Mouse (Mus musculus): ENCODE data around the gene Capn1. TPM values are rescaled to one million over a fixed set of nuclear protein-coding genes. Genes with fewer than 3 reads are reported as not detected.

Gene Capn1
- total RNA-seq, 2 experiments from 2014 or later = 41.2 to 53.5 TPM

Other genes starting within 250 kb of the Capn1 start
- 28.7 and 43.4 TPM in 2 replicates for gene Scyl1, start 244.5 kb downstream of the Capn1 start, total RNA-seq (2014; fragmentation: Nextera tagmentation)
- gene Scyl1, start 244.5 kb downstream of the Capn1 start, total RNA-seq (2017) = 20.2 and 23.1 TPM in 2 replicates
- gene Frmd8, start 140.6 kb downstream of the Capn1 start, total RNA-seq (2014; fragmentation: Nextera tagmentation) = 12.5 and 14.1 TPM in 2 replicates
- 10.7 and 14.3 TPM in 2 replicates for gene Frmd8, start 140.6 kb downstream of the Capn1 start, total RNA-seq (2017)
- gene Slc25a45, start 138.1 kb downstream of the Capn1 start, total RNA-seq (2014; fragmentation: Nextera tagmentation) = 10.0 and 20.1 TPM in 2 replicates
- 11.7 and 11.9 TPM in 2 replicates for gene Slc25a45, start 138.1 kb downstream of the Capn1 start, total RNA-seq (2017)
- gene Tigd3, start 121.7 kb downstream of the Capn1 start, total RNA-seq (2014; fragmentation: Nextera tagmentation) = 5.3 and 5.9 TPM in 2 replicates
- gene Tigd3, start 121.7 kb downstream of the Capn1 start, total RNA-seq (2017) = 2.2 and 3.1 TPM in 2 replicates
- 91.2 and 95.9 TPM in 2 replicates for gene Dpf2, start 102.9 kb downstream of the Capn1 start, total RNA-seq (2014; fragmentation: Nextera tagmentation)
- gene Dpf2, start 102.9 kb downstream of the Capn1 start, total RNA-seq (2017) = 75.0 and 124 TPM in 2 replicates
- gene Cdc42ep2, start 91.1 kb downstream of the Capn1 start, total RNA-seq (2014; fragmentation: Nextera tagmentation) = 0.77 TPM in 1 of 2 replicates, not detected in the other
- not detected in 2 replicates for gene Cdc42ep2, start 91.1 kb downstream of the Capn1 start, total RNA-seq (2017)
- gene Pola2, start 51.7 kb downstream of the Capn1 start, total RNA-seq (2014; fragmentation: Nextera tagmentation) = 134 and 164 TPM in 2 replicates
- 62.6 and 87.0 TPM in 2 replicates for gene Pola2, start 51.7 kb downstream of the Capn1 start, total RNA-seq (2017)
- gene Slc22a20, start 29.8 kb downstream of the Capn1 start, total RNA-seq (2014; fragmentation: Nextera tagmentation) = not detected in 2 replicates
- not detected in 2 replicates for gene Slc22a20, start 29.8 kb downstream of the Capn1 start, total RNA-seq (2017)
- 31.2 and 52.3 TPM in 2 replicates for gene Syvn1, start 30.7 kb upstream of the Capn1 start, total RNA-seq (2014; fragmentation: Nextera tagmentation)
- gene Syvn1, start 30.7 kb upstream of the Capn1 start, total RNA-seq (2017) = 5.8 and 7.5 TPM in 2 replicates
- 54.4 and 64.1 TPM in 2 replicates for gene Mrpl49, start 41.9 kb upstream of the Capn1 start, total RNA-seq (2014; fragmentation: Nextera tagmentation)
- gene Mrpl49, start 41.9 kb upstream of the Capn1 start, total RNA-seq (2017) = 33.6 and 41.0 TPM in 2 replicates
- 2,866 and 2,996 TPM in 2 replicates for gene Fau, start 41.9 kb upstream of the Capn1 start, total RNA-seq (2014; fragmentation: Nextera tagmentation)
- 1,307 and 1,586 TPM in 2 replicates for gene Fau, start 41.9 kb upstream of the Capn1 start, total RNA-seq (2017)
- 11.5 and 16.7 TPM in 2 replicates for gene Znhit2, start 45.3 kb upstream of the Capn1 start, total RNA-seq (2014; fragmentation: Nextera tagmentation)
- gene Znhit2, start 45.3 kb upstream of the Capn1 start, total RNA-seq (2017) = 10.7 and 11.2 TPM in 2 replicates
- gene Tm7sf2, start 52.5 kb upstream of the Capn1 start, total RNA-seq (2014; fragmentation: Nextera tagmentation) = 13.7 and 14.7 TPM in 2 replicates
- 3.6 and 4.8 TPM in 2 replicates for gene Tm7sf2, start 52.5 kb upstream of the Capn1 start, total RNA-seq (2017)
- 45.2 and 61.4 TPM in 2 replicates for gene Vps51, start 61.3 kb upstream of the Capn1 start, total RNA-seq (2014; fragmentation: Nextera tagmentation)
- gene Vps51, start 61.3 kb upstream of the Capn1 start, total RNA-seq (2017) = 33.9 and 40.6 TPM in 2 replicates
- not detected in 2 replicates for gene Tmem262, start 64.1 kb upstream of the Capn1 start, total RNA-seq (2014; fragmentation: Nextera tagmentation)
- gene Tmem262, start 64.1 kb upstream of the Capn1 start, total RNA-seq (2017) = not detected in 2 replicates
- not detected in 2 replicates for gene Gm28374, start 66.4 kb upstream of the Capn1 start, total RNA-seq (2014; fragmentation: Nextera tagmentation)
- gene Gm28374, start 66.4 kb upstream of the Capn1 start, total RNA-seq (2017) = 0.99 TPM in 1 of 2 replicates, not detected in the other
- gene Zfpl1, start 69.1 kb upstream of the Capn1 start, total RNA-seq (2014; fragmentation: Nextera tagmentation) = 20.4 and 38.0 TPM in 2 replicates
- 34.2 and 34.8 TPM in 2 replicates for gene Zfpl1, start 69.1 kb upstream of the Capn1 start, total RNA-seq (2017)
- gene Cdca5, start 69.1 kb upstream of the Capn1 start, total RNA-seq (2014; fragmentation: Nextera tagmentation) = 47.6 and 48.9 TPM in 2 replicates
- gene Cdca5, start 69.1 kb upstream of the Capn1 start, total RNA-seq (2017) = 25.2 and 25.9 TPM in 2 replicates
- gene AC131692.1, start 78.5 kb upstream of the Capn1 start, total RNA-seq (2014; fragmentation: Nextera tagmentation) = 3.5 and 5.7 TPM in 2 replicates
- 0.95 and 1.6 TPM in 2 replicates for gene AC131692.1, start 78.5 kb upstream of the Capn1 start, total RNA-seq (2017)
- gene Naaladl1, start 89.9 kb upstream of the Capn1 start, total RNA-seq (2014; fragmentation: Nextera tagmentation) = 1.5 and 2.1 TPM in 2 replicates
- not detected in 2 replicates for gene Naaladl1, start 89.9 kb upstream of the Capn1 start, total RNA-seq (2017)
- gene Sac3d1, start 102.8 kb upstream of the Capn1 start, total RNA-seq (2014; fragmentation: Nextera tagmentation) = 18.8 and 20.9 TPM in 2 replicates
- 7.7 and 9.3 TPM in 2 replicates for gene Sac3d1, start 102.8 kb upstream of the Capn1 start, total RNA-seq (2017)
- gene Snx15, start 112.4 kb upstream of the Capn1 start, total RNA-seq (2014; fragmentation: Nextera tagmentation) = 15.2 and 24.6 TPM in 2 replicates
- 7.0 and 13.2 TPM in 2 replicates for gene Snx15, start 112.4 kb upstream of the Capn1 start, total RNA-seq (2017)
- gene Batf2, start 125.1 kb upstream of the Capn1 start, total RNA-seq (2014; fragmentation: Nextera tagmentation) = 2.0 TPM in 1 of 2 replicates, not detected in the other
- 0.42 TPM in 1 of 2 replicates, not detected in the other for gene Batf2, start 125.1 kb upstream of the Capn1 start, total RNA-seq (2017)
- gene Arl2, start 125.7 kb upstream of the Capn1 start, total RNA-seq (2014; fragmentation: Nextera tagmentation) = 43.2 and 45.4 TPM in 2 replicates
- 26.4 and 38.6 TPM in 2 replicates for gene Arl2, start 125.7 kb upstream of the Capn1 start, total RNA-seq (2017)
- not detected in 2 replicates for gene Majin, start 168.5 kb upstream of the Capn1 start, total RNA-seq (2014; fragmentation: Nextera tagmentation)
- gene Majin, start 168.5 kb upstream of the Capn1 start, total RNA-seq (2017) = not detected in 2 replicates
- not detected in 2 replicates for gene Gpha2, start 210.5 kb upstream of the Capn1 start, total RNA-seq (2014; fragmentation: Nextera tagmentation)
- gene Gpha2, start 210.5 kb upstream of the Capn1 start, total RNA-seq (2017) = not detected in 2 replicates
- gene Ppp2r5b, start 220.0 kb upstream of the Capn1 start, total RNA-seq (2014; fragmentation: Nextera tagmentation) = 10.9 and 24.0 TPM in 2 replicates
- 8.6 and 10.3 TPM in 2 replicates for gene Ppp2r5b, start 220.0 kb upstream of the Capn1 start, total RNA-seq (2017)
- 22.6 and 30.2 TPM in 2 replicates for gene Atg2a, start 225.8 kb upstream of the Capn1 start, total RNA-seq (2014; fragmentation: Nextera tagmentation)
- 5.8 and 11.8 TPM in 2 replicates for gene Atg2a, start 225.8 kb upstream of the Capn1 start, total RNA-seq (2017)